Mouse (Mus musculus): ENCODE measurements around the gene Ppt2. TPM values are rescaled to one million over a fixed set of nuclear protein-coding genes. Genes with fewer than 3 reads are reported as not detected.

Gene Ppt2
- polyA plus RNA-seq, 2 experiments from 2014 or later, result 20.6 to 32.2 TPM

GRCm38 (mm10) chr17:34605609-34606008, 22.7 kb downstream of the Ppt2 start:
- peak; percentile 23 for ATAC-seq

DNA sequence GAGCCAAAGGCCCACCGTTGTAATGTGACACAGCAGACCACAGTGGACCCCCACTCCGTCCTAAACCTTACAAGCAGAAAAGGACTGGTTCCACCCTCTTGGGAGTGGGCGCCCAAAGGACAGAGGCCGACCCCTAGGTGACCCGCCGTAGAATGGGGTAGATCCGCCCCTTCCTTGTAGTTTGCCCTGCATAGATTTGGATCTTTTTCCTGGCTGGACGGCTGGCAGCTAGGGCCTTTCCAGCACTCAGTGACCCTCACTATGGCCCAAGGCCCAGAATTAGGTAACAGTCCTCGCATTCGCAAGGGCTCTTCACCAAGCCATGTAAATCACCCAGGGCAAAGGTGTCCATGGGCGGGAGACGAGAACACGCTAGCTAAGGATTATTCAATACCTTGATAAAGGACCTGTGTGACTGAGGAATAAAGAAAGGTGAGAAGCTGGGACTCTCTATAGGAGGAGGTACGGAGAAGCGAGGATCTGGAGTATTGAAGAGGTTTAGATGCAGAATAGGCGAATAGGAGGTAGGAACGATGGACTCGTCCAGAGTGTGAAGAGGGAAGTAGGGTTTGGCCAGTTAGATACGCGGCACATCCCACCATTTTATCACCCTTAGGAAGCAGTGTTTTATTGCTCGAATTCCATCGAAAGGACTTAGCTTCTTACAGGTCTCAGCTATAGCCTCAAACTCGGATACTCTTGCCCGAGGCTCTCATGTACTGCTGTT, 23.6 kb downstream of the Ppt2 start:
- no peak for ATAC-seq

GRCm38 (mm10) chr17:34604061-34604508, 24.2 kb downstream of the Ppt2 start, which contains the start of gene Agpat1:
Gene Agpat1, plus strand, starts transcription at chr17:34604262.
- peak; percentile 73 for ATAC-seq

GRCm38 (mm10) chr17:34603375-34604060, 24.8 kb downstream of the Ppt2 start, which contains the start of gene Rnf5:
Gene Rnf5, minus strand, starts transcription at chr17:34603690.
- peak; percentile 83 for ATAC-seq

DNA sequence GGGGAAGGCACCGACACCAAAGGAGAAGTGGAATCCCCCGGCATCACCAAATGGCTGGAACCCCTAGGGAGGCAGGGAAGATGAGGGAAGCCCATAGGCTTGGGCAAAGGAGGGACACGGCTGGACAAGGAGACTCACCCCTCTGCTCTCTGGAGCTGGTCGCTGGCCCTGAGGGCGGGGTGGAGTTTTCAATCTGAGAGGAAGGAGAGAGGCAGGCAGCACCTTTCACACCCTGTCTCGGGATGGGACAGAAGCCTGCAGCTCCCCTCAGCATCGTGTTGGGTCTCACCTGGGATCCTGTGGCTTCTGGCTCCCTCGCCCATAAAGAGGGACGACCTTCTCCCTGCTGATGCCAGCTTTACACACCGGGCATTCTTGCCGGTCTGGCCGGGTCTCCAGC, 26.5 kb downstream of the Ppt2 start:
- no peak for ATAC-seq

- no peak for ATAC-seq
Observed at GRCm38 (mm10) chr17:34599891-34600290, 28.4 kb downstream of the Ppt2 start.

DNA sequence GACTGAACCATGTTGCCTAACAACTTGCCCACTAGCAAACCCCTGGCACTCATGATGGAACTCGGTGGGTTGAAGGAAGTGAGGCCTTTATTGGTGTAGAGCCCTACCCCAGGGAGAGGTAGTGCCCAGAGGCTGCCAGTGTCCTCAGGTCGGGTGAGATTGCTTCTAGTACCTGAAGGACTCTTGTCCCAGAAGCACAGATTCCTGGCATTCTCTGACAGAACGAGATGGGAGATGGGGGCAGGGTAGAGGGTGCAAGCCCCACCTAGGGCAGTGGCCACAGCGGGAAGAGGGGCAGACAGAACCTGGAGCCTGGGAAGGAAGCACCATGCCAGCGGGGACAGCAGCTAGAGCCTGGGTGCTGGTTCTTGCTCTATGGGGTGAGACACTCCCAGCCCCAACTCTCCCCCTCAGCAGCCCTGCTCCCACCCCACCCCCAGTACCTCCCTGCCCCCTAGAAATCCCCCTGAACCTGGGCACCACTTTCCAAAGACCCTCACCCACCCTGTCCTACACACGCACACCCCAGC, 30.7 kb downstream of the Ppt2 start, which contains the start of gene Ager:
Gene Ager, plus strand, starts transcription at position 297 of the 530 bp plus-strand sequence.
- no peak for ATAC-seq

DNA sequence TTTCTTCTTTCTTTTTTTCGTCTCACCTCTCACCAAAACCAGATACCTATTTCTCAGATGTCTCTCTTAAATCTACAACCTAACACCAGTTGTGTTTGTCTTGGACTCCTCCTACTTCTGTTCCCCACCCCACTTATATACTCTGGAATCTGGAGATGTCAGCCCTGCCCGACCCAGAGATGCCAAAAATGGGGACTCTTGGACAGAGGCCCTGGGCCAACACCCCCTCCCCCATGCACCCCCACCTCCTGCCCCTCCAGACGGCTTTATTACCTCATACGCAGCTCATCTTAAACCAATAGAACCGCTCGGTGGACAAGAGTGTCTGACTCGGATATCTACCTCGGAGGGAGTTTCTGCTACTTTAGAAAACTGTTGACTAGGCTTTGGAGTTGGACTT, 32.2 kb downstream of the Ppt2 start:
- ATAC-seq, result no peak

- no peak for ATAC-seq
Observed at GRCm38 (mm10) chr17:34593752-34594525, 34.4 kb downstream of the Ppt2 start.

- no peak for ATAC-seq
Observed at GRCm38 (mm10) chr17:34592581-34593549, 35.4 kb downstream of the Ppt2 start.

- peak; percentile 48 for ATAC-seq
Observed at GRCm38 (mm10) chr17:34591994-34592375, 36.3 kb downstream of the Ppt2 start.

DNA sequence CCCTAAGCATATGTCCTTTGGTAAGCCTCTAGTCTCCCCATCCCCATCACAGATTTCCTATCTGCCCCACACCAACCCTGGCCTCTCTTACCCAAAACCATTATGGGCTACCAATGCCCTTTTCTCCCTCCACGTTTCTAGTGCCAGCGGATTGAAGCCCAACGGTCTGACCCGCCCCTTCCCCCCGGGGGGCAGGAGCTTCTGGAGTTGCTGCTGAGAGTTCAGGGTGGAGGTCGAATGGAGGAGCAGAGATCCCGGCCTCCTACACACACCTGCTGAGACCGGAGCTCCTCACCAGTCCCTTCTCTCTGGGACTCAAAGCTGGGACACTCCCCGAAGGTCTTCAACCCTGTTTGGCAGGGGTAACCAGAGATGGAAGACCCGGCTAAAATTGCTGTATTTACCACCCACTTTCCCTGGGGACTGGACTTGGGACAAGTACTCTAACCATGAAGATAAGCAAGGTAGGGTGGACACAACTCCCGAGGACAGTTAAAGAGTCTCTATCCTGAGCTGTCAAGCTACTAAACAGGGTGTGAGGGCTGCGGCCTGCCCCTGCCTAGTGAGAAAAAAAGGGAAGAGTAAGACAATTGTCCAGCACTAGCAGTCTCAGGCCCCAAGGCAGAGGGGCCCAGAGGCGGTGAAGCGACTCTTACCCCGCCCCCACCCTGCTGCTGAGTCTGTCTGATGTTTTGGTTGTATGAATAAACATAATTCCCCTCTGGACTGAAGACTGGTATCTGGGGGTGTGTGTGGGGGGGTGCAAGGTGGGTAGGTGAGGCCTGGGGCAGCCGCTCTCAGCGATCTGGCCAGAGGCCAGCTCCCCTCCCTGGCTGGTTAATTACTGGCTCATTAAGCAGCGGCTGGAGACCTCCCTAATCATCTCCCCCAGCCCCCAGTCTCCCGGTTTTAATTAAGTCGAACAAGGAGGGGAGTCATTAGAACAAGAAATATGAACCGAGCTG, 37.0 kb downstream of the Ppt2 start, which contains the start of gene Pbx2:
Gene Pbx2, plus strand, starts transcription at position 238 of the 965 bp plus-strand sequence.
- ATAC-seq, result no peak

DNA sequence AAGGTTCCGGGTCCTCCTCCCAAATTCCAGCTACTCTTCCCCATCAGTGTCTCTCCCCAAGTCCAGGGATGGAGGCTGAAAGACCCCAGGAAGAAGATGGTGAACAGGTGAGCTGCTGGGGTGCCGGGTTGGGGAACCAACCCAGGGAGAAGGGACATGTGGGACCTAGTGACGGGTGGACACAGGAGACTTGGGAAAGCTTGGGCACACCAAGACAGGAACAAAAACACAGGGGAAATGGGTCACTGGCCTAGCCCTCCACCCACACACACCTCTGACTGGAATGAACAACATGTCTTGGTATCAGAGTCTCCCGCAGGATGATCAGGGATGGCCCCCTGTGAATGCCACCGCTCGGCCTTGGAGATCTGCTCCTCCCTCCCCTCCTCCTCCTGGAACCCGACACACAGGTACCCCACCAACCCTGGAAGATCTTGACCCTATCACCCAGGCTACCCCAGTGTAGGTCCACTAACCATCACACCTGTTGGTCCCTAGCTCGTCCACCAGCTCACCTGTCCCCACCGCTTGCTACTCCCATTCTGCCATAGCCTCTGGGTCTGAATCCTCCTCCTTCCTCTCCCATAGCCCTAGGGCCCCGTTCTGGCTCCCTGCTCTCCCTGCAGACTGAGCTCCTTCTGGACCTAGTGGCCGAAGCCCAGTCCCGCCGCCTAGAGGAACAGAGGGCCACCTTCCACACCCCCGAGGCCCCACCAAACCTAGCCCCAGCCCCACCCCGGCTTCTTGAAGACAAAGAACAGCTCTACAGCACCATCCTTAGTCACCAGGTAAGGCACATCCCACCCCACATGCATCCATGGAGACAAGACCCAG, 37.9 kb downstream of the Ppt2 start:
- ATAC-seq, result no peak

DNA sequence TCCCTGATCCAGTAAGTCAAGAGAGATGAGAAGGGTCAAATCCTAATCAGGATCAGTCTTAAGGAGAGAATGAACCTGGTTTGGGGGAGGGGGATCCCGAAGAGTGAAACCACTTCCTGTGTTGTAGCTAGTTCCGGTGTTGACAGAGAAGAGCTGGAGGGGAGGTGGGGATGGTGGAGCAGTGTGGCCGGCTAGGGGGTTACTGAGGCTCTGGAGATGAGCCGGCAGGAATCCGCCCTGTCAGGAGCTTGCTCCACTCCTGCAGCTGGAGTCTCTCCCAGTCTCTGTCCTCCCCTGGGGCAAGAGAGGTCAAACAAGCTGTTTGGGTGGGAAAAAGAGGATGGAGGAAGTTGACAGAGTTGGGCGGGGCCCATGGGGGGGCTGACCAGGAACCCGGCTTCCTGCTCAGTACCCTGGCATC, 38.6 kb downstream of the Ppt2 start, which contains the start of gene Gpsm3:
Gene Gpsm3, plus strand, starts transcription at position 126 of the 421 bp plus-strand sequence.
- ATAC-seq, result peak; percentile 51

DNA sequence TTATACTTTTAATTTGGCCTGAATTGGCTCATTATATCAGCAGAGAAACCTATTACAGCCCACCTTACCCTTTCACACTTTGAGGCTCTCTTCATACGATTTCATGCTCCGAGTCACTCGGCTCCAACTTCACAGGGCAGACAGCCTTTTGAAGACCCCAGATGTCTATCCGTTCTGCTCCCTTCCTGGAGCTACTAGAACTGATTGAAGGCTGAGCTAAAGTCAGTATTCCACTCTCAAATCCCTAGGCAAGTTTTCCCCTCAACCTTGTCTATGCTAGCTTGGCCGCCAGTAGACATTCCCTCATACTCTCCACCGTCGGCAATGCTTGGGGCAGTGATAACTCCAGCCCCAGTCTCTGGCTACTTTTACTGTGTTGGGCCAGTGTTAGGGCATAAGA, 39.1 kb downstream of the Ppt2 start:
- no peak for ATAC-seq

- no peak for ATAC-seq
Observed at GRCm38 (mm10) chr17:34588767-34589166, 39.5 kb downstream of the Ppt2 start.

GRCm38 (mm10) chr17:34587814-34588213, 40.5 kb downstream of the Ppt2 start:
- ATAC-seq, result no peak

DNA sequence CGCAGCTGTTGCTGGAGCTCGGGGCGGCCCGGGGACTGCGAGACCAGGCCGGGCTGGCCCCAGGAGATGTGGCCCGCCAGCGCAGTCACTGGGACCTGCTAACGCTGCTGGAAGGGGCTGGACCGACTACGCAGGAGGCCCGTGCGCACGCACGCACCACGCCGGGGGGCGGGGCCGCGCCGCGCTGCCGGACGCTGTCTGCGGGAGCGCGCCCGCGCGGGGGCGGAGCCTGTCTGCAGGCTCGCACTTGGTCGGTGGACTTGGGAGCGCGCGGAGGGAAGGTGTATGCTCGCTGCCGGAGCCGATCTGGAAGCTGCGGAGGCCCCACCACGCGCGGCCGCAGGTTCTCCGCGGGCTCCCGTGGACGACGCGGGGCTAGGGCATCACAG, 40.9 kb downstream of the Ppt2 start:
- peak; percentile 77 for ATAC-seq

DNA sequence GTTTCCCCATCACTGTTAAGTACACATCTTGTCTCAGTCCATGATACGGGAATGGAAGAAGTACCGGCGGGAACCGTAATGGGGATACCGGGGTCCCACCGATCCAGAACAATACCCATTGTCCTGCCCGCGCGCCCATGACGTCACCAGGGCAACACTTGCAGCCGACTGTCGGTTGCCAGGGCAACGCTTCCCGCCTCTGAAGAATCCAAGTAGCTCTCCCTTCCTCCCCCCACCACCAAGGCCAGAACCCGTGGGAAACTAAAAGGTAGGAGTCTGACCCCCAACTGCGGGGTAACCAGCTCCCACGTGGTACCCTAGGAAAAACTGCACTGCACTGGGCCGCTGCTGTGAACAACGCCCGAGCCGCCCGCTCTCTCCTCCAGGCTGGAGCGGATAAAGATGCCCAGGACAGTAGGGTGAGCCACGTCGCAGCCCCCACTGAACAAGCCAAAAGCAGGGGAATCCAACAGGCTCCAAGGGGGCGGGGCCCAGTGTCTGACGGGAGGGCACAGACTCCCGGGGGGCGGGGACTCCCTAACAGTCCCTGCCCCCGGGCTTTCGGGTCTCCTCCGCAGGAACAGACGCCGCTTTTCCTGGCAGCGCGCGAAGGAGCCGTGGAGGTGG, 41.4 kb downstream of the Ppt2 start:
- ATAC-seq, result peak; percentile 60
